Mouse (Mus musculus) left cerebral cortex, adult 9 months (tissue): ENCODE data around the gene Fgfr2.

Experiments
- DNase-seq, 2 experiments: peaks; one replicate each; pipeline ENCODE4 v3.0.0; 2022; ENCODE audit warnings: low spot score in 2 of 2

The Fgfr2 gene

DNA sequence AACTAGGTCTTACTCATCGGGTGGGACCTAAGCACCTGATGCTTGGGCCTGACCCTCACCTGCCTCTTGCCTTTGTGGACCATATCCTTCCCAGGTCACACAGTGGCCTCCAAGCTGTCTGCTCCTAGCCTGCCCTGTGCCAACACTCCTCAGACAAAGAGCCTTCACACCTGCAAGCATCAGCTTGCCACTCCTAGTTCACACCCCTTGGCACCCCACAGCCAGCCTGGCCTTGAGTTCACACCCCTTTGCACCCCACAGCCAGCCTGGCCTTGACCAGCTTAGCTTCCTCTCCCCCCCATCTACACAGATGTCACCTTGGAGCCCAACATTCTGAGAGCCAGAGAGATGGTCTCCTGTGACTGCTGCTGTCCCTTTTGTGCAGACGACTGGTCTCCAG lies 319.8 kb downstream of the Fgfr2 start:
- no peak for DNase-seq

DNA sequence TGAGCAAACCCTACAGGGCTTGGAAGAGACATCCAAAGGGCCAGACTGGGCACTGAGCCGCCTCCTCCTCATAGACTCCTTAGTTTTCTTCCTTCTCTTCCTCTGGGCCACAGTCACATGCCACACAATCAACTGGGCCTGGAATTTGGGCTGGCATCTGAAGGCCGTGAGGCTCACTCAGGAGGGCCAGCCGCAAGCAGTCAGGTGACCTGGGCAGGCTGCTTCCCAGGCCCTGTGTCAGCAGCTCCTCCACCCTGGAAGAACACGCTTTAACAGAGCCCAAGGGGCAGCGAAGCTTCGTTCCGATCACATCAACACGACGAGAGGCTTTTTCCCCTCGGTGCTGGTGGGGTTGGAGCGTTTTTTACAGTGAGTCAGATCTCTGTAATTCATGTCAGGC lies 320.5 kb downstream of the Fgfr2 start:
- no peak for DNase-seq

DNA sequence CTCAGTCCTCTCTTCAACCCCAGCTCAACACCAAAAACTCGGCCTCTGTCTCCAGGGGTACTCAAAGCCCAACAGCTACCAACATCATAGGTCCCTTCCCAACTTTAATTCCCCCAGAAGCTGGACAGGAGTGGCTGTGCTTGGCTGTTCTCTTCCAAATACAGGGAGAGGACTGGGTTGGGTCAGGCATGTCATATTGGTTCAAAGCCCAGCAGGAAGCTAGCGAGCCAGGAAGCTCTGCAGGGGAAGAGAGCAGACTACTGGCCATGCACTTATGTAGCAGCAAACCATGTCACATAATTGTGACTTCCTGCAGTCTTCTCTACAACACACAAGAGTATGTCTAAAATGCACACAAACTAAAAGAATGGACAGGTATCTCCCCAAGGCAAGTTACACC lies 321.1 kb downstream of the Fgfr2 start:
- peak in 1 of 2 experiments; percentile 1 for DNase-seq

DNA sequence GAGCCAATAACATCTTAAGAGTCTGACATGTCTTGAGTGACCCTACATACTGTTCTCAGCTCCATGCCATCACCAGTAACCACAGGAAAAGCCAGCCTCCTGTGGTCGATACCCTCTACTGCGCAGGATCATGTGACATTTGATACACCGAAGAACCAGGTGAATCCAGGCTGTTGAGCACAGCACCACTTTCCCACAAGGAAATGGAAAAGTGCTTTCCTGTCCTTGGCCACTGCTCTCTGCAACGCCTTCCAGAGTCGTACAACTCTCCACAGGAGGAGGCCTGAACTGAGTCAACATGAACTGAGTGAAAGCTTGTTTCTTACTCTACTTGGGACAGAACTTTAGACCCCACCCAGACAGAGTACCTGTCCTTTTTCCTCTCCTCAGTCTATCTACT lies 321.6 kb downstream of the Fgfr2 start:
- no peak for DNase-seq

DNA sequence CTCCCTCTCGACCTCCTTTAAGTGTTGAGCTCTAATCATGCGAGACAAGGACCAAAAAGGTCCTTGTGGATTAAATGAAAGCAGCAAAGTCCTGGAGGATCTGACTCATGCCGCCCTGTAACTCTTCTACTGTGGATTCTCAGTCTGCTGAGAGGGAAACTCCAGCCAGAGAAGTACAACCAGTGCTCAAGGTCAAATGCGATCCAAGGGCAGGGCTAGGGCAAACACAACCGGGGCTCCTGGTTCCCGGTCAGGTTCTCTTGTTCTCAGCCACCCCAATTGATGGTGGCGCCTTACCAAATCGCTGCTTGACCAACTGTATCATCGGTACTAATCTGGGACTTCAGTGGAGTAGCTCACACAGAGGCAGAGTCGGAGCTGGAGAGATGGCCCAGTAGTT lies 322.3 kb downstream of the Fgfr2 start:
- peak in 1 of 2 experiments; percentile 2 for DNase-seq

DNA sequence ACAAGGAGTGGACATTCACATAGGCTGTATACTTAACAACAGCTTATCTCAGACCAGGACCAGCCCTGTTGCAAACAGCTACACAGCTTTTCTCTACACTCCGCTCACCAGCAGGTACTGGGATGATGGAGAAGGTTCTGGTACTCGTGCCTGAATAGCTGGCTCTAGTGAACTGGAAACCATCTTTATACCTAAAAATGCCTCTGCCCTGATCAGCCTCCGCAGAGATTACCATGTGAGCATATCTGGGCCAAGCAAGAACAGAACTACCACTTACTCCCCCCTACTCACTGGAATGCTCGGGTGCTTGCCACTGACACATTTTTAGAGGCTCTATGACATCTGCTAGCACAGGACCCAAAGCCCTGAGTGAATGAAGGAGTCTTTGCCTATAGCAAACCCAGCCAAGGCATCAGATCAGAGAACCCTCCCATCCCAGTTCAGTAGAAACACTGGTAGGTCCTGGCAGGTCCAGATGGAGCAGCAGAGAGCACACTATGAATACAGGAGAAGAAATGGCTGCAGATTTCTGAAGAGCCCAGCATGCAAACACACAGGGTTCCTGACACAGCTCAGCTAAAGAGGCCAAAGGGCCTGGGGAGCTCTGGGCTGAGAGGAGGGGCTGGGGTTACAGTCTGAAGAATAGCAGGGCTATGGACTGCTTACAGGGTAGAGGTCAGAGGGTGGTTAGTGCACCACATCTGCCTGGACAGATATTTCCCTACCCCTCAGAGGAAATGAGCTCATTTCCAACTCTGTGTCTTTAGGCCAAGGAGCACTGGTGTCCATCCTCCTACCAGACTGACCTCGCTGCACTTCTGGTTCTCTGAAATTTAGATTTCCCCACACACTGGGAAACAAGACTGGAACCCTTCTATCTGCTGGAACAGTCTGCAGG lies 323.8 kb downstream of the Fgfr2 start:
- DNase-seq, result no peak

DNA sequence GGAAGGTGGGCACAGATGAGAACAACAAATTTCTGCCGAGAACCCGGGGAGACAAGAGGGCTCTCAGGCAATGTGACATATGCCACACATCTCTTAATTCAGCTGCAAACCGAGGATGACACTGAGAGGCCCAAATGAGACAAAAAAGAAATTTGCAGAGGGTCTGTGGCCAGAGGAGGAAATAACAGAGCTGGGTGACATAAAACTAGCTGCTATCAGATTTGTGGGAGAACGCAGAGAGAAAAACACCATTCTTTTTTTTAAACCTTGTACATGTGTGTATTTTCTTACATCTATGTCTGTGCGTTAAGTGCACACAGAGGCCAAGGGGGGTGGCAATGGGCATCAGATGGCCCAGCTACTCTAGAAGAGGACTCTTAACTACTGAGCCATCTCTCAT lies 328.0 kb downstream of the Fgfr2 start:
- DNase-seq, result no peak

DNA sequence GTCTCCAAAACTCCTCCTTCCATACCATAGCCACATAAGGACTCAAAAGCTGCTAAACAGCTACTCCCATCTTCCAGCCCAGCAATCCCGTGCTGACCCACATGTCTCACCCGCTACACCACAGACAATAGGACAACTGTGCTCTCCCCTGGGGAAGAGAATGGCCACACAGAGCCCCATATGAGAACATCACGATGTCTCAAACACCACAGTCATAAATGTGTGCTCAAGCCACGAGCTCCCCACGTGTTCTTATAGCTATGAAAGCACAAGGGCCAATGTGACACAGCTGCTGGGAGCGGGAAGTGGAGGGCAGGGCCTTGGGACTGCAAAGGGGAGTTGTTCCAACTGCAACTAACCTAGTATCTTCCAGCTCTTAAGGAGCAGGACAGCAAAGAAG lies 329.7 kb downstream of the Fgfr2 start:
- peak in 1 of 2 experiments; percentile 58 for DNase-seq

DNA sequence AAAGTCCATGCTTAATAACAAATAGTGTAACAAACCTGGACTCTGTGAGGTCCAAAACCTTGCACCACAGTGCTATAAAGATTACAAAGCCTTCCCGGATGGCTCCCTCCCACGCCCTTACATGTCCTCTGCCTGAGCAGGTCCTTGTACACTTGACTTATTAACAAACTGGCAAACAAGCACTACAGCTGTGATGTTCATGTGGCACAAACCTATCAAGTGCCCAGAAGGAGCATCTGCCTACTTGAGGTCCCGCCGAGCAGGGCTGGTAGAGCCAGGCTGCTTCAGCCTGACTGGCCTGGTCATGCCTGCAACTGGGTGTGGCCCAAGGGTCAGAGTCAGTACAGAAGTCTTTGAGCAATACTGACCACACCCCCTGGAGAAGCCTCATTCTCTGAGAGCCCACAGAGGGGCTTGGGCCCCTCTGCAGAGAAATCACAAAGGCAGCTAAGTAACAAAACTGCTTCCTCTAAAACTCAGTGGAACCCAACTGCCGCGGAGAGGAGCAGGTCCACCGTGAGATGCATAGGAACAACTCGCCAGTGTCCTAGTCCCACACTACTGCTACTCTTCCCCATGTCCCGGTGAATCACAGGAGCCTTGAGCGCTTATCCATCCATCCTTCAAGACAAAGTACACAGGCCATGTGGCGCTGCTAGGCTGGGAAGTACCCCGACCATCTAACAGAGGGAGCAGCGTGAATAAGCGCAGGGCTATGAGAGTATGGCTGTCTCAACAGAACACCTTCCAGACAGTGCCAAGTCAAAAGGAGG lies 332.5 kb downstream of the Fgfr2 start:
- DNase-seq, result no peak

DNA sequence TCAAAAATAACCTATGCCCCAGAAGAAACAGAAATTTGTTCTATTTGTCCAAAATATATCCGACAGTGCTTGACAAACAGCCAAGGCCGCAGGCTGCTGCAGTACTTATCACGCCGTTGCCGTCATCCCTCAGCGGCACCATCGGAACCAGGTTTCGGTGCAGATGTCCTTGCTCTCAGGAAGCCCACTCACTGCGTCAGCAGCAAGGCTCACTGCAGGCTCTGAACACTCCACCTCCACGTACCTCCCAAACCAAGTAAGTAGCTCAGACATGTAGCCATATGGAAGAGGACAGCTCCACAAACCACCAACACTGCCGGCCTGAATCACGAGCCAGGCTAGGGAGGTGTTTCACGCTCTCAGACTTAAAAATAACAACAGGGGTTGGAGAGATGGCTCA lies 334.3 kb downstream of the Fgfr2 start:
- DNase-seq, result peak; percentile 82 to 92

DNA sequence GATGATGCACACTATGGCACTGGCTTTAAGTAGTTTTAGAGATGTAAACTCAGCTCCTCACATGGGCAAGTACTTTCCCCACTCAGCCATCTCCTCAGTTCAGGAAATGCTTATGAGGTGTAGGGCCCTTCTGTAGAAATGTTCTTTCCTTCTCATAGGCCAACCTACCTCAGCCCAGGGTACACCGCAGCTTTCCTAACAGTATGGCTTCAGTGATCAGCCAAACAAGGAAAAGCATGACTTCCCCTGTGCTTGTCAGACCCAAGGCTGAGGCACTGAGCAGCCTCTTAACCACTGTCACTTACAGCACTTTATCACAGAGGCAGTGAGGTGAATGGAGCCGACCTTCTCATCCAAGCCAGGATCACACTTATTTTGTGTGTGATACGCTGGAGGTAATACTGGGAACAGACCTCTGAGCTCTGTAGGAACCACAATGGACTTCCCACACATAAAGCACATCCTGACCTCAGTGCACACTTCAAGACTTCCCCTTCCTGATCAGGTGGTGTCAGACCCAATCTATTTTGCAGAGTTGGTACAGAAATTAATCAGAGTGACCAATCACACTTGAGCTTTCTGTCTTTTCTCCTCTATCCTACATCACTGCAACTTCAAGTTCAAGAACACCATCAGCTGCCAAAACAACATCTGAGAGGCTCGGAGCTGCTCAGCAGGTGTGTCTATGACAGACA lies 335.5 kb downstream of the Fgfr2 start:
- no peak for DNase-seq

DNA sequence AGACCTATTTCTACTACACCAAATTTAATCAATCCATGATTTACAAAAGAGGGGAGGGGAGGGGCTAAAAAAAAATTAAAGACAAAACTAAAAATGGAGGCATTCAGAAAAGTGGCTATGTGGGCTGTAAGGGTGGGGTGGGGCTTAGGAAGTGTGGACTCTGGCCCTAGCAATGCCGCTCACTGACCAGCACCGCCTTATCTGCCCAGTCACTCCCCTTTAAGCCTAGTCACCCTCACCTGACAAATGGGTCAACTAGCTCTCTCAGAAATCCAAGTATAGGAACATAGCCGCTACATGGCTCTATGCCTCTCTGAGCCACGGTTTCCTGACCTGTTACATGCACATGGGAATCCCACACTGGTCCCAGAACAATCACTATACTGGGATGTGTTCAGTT lies 336.1 kb downstream of the Fgfr2 start:
- DNase-seq, result no peak

DNA sequence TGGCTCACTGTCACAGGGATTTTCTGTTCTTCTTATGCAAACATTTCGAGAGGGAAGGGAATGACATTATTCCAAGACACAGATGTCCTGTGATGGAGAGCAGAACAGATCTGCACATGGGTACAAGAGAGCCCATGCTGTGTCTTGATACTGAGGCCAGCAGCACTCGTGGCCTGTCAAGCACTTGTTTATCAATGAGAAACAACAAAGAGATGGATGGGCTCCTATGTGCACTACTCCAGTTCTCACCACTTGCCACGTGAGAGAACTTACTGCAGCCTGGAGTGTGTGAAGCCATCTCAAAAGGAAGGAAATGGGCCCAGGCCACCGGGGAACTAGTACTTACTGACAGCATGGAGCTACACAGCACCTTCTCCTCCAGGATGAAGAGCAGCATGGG lies 336.6 kb downstream of the Fgfr2 start:
- DNase-seq, result no peak

DNA sequence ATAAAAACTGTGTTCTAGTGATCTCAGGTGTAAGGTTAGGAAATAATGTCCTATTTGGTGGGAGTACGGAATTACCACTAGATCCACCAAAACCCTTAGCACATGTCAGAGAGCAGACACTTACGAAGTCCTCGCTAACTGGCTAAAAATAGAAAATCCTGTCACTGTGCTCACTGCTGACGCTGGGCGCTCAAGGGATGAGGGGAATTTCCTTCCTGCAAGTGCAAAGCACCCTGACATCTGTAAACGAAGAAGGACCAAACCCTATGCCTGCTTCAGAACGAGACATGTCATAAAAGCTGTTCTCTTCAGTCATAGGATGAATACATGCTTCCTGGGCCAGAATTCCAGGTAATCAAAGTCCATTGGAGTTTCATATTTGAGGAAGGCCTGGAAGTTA lies 337.1 kb downstream of the Fgfr2 start:
- no peak for DNase-seq

DNA sequence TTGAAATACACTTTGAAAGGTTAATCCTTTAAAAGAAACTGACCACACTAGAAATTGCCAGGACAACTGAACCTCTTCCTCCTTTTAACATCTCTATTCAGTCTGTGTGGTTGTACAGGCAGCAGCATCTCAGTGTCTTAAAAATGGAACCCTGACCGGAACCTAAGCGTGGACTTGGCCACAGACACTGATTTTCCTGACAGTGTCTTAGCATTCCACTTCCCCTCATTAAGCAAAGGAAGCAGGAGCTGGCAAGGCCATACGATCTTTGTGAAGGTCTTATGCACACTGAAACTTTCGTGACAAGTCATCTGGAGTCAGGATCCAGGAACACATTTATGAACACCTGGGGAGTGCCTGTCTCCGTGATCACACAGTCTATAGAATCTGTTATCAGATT lies 339.0 kb downstream of the Fgfr2 start:
- DNase-seq, result no peak

DNA sequence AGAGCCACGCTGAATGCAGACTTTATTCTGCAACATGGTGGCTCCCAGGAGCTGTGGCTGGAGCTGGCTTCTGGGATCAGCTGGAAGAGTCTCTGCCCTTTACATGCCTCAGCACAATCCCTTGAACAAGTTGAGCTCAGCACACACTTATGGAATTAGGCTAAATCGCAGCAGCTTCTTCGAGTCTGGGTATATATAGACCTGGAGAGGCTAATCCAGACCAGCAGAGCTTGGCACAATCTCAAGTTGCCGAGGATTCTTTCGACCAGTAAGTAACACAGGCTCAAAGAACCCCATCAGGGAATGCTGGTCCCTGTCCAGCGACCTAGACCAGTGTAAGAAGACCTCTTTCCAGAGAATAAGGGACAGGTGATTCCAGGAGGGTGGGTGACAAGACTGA lies 341.3 kb downstream of the Fgfr2 start:
- DNase-seq, result no peak

DNA sequence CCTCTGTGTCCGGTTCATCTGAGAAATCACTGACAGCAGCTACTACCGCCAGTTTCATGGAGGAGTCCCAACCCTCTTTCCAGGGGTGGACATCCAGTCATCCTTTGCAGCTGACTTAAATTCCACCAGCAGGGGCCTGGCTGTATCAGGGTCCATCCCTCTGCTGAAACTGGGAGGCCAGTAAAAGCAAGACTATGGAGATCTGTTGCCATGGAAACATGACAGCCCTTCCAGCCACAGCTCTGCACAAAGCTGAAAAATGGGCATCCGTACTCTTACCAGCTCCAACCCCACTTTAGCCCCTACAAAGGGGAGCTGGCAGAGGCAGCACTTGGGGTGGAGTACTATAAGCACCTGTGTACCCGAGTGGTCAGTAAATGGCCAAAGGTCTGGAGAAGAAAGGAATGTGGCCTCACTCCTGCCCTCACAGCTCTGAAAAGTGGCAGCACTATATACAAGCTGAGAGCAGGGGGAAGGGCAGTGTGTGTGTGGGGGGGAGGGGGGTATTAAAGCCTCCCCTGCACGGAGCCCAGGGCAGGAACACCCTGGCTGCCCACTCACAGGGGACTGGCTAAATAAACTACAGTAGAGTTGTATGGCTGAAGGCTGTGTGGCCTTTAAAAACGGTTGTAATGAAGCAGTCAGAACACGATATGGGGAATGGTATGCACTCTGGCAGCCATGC lies 341.9 kb downstream of the Fgfr2 start:
- DNase-seq, result no peak

DNA sequence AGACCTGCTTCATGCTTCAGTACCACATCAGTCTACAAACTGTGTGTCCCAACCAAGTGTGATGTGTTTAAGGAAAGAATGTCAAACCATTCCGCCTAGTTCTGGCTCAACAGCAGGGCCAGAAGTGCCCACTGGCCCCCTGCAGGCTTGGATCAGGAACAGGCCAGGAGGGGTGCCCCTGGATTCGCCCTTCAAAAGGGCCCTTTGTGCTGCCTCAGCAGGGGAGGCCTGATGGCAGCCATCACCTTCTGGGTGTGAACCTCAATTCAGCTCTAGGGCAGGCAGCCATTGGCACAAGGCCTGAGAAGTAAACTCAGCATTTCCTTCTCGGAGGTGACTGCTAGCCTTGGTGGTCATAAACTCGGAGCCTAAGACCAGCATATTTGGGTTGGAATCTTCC lies 342.5 kb downstream of the Fgfr2 start:
- DNase-seq, result no peak

DNA sequence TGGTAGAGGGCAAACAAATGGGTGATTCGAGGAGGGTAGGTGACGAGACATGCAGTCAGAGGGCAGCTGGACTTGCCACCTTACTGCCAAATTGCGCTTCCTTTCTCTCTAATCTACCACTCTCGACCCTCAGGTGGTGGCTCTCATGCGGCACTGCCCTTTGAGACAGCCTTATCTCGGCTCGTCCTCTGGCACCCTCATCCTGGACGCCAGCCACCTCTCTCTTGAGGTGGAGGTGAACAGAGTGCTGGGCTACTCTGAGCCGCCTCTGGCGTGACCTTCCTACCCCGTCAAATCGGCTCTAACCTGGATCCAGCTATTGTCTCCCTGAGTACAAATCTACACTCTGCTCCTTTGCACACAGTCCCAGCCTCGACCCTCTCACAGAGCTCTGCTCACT lies 344.5 kb downstream of the Fgfr2 start:
- no peak for DNase-seq

DNA sequence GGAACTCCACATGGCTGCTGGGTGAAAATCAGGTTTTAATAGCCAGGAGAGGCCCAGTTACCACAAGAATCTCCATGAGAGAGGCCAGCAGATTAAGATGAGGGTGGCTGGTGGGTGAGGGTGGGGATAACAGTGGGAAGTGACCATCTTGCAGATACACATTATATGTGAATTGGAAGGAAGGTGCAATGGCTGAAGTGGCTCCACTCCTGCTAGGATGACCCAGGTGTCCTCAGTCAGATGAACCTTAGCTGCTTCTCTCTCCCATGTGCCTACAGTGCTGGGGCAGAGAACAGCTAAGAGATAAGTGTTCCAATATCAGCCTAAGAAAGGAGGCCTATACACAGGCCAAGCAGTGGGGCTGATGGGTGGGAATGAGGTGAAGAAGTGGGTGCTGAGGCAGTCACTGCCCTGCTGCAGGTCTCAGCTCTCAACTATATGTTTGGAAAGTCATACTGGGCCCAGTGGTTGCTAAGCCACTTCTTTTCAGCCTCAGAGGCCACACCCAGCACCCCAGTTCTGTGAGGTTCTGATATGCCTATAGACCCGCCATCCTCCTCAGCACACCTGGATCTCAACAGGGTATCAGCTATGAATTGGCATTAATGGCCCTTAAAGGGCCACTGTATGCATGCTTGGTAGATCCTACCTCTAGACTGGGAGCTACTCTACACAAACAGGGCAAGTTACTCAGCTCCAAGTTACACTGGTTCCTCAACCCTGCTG lies 345.3 kb downstream of the Fgfr2 start:
- DNase-seq, result no peak

DNA sequence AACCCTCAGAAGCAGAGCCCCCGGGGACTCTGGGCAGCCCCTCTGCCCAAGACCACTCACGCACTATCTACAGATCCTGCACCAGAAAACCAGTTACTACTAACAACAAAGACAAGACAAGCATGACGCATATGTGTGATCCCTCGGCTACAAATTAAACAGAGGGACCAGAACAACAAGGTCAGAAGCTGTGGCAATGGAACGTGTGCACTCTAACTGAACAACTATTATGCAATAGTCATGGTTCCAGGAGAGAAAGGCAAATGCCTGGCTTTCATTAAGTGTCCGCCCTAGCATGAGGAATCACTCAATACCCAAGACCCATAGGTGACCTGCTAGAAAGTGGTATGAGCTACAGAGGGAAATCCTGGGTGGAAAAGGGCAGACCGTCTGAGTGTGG lies 346.0 kb downstream of the Fgfr2 start:
- DNase-seq, result no peak
